Mouse (Mus musculus): Measurements from ENCODE around the gene Dmrta2.

The Dmrta2 gene

DNA sequence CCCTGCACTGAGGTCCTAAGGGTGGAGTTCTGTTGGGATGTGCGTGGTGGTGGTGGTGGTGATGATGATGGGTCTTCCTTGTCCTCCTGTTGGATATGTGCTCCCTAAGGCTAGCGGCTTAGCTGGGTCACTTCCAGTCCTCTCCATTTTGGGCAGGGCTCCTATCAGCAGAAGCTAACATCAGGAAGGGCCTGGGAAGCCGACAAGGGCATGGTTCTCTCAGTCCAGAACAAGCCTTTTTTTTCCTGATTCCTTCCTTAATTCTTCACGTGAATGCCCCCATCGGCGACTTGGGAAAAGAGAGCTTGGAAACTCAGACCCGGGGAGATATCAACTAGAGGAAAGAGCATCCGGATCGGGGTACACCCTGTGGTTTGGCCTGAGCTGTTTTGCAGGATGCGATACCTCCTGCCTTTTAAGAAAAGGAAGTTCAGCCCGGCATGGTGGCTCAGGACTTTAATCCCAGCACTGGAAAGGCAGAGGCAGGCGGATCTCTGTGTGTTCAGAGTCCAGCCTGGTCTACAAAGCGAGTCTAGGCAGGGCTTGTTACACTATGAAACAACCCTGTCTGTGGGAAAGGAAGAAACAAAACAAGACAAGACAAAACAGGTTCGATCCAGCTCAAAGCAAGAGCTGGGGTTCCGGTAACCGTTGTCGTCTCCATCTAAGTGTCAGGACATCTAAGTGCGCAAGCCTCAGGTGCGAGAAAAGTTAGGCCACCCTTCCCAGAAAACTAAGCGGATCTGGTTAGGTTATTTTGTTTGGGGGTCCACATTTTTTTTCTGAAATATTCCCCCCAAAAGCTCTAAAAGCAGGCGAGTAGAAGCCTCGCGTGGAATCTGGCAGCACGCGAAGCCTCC, 2.2 kb upstream of the Dmrta2 start:
- no peak for TF ChIP-seq GATA4 (IDR thresholded peaks at IDR 0.05; ENCODE audit: insufficient replicate concordance, low read length)

DNA sequence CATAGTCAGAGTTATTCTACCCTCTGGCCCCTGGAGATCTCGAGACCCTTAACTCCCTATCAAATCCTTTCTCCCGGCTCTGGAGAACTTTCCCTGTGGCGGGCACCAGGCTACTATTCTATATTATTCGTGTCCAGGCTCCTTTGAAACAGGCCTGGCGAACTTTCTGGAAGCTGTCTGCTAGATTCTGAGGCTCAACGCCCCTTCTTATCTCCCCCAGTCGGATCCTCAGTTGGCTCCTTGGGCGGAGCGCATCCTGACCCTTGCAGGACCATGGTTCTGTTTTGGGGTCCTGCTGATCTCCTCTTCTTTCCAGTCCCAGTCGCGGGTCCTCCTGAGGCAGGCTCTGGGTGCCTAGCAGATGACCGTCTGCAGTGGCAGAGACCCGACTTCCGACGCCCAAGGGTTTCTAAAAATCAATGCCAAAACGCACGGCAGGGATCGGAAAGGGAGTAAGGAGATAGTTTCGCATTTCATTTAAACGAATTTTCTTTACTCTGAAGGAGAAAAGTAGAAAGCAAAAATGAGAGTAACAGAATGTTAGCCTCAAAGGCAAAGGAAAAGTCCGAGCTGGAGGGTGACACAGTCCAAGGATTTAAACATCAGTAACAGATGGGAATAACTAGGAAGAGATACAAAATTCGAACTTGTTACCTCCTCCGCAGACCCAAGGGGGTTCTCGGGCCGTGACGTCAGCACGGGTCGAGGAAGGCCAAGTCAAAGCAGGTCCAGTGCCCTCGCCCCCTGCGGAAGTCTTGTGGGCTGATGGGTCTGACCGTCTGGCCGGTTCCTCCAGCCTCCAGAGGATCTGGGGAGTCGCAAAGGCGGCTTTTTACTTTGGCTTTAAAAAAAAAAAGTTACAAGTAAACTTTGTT, 1.3 kb upstream of the Dmrta2 start:
- TF ChIP-seq GATA4 (IDR thresholded peaks at IDR 0.05; ENCODE audit: insufficient replicate concordance, low read length): no peak

DNA sequence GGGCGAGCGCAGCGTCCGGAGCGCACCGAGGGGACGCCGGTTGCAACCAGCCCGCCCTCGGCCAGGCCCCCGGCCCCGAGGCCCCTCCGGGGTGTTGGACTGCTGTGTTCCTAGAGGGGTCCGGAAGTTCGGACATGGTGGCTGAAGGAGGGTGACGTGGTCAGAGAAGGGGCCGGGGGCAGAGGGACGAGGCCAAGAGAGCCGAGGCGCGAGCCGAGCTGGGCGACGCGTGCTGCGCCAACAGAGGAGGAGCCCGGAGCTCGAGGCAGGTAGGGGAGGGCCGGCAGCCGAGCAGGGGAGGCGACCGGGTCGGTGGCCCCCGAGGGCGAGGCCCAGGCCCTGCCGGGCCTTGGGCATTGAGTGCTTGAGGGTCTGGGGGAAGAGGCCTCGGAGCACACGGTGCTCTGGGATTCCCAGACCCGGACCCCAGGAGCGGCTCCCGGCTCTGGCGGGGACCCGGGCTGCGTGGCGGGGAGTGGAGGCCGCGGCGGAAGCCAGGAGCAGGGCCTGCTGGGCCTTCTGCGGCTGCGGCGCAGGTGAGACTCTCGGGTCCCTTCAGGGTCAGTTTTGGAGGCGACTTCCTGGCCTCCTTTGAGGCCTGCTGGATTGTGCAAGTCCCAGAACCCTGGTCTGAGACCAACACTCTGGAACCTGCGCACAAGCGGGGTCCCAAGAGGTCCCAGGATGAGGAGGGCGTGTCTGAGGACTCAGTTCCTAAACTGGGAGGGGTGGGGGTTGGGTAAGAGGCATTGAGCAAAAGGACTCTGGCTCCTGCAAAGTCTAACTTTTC, 410 bp downstream of the Dmrta2 start:
- no peak for TF ChIP-seq GATA4 (IDR thresholded peaks at IDR 0.05; ENCODE audit: insufficient replicate concordance, low read length)

DNA sequence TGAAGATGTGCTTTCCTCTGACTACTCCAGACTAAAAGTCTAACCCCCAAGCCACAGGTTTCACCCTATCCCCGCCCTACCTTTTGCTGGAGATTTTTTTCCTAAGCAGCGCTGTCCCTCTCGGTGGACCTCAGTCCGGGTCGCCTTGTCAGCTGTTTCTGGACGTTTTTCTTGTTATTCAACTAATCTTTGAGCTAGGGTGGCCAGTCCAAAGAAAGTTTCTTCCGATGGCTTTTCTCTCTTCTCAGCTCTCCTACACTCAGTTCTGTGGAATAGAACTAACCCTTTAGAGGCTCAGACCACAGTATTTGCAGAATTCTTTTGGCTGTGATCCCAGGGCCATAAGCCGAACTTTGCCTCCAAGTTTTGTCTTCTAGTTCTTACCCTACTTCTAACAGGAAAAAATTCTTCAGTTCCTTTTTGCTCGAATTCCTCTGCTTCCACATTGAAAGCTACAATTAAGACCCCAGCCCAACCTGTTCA, 1.0 kb downstream of the Dmrta2 start:
- no peak for TF ChIP-seq GATA4 (IDR thresholded peaks at IDR 0.05; ENCODE audit: insufficient replicate concordance, low read length)

DNA sequence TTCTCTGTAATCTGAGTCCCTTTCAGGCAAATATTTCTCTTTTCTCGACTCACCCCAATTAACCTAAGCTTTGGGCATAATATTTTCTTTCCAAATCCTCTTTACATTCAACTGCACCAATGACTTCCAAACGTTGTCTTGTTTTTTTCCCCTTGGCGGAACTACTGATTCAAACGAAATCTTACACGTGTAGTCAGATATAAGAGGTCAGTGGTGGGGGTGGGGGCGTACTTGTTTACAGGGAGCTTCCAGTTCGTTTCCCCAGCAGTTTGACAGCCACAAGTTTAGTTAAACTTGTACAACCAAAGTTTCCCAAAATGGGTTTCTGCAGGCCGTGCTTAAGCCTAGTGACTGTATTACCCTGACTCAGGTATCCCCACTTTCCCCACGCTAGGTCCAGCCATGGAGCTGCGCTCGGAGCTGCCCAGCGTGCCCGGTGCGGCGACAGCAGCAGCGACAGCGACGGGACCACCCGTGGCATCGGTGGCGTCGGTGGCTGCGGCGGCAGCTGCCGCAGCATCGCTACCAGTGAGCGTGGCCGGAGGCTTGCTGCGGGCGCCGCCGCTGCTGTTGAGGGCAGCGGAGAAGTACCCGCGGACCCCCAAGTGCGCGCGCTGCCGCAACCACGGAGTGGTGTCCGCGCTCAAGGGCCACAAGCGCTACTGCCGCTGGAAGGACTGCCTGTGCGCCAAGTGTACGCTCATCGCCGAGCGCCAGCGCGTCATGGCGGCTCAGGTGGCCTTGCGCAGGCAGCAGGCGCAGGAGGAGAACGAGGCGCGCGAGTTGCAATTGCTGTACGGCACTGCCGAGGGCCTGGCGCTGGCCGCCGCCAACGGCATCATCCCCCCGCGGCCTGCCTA, 1.8 kb downstream of the Dmrta2 start:
- no peak for TF ChIP-seq GATA4 (IDR thresholded peaks at IDR 0.05; ENCODE audit: insufficient replicate concordance, low read length)

DNA sequence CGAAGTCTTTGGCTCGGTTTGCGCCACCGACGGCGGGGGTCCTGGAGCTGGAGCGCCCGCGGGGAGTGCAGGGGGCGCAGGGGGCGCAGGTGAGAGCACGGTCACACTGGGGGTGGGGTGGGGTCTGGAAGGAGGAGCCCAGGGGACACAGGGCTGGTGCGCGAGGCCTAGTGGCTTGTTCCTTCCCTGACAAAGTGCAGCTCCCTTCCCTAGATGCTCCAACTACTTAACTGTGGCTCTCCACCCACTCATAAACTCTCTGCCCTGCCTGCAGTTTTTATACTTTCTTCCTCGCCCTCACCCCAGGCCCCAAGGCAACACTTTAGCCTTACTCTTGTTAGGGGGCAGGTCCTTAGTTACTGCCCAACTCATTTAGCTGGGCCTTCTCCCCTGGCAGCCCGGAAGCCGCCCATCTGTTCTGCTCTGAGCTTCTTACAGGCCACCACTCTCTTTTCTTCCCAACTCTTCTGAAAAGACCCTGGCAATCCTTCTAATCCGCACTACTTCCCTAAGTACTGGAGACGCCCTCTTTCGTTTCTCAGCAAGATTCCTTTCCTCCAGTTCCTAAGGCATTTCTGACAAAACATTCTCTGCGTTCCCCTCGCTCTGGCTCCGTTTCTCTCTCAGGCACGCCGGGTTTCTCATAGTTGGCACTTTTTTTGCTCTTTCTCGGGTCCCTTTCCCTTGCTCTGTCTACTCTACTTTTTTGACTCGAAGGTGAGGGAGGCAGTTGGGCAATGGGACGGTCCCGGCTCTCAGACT, 2.6 kb downstream of the Dmrta2 start:
- TF ChIP-seq GATA4 (IDR thresholded peaks at IDR 0.05; ENCODE audit: insufficient replicate concordance, low read length): no peak

DNA sequence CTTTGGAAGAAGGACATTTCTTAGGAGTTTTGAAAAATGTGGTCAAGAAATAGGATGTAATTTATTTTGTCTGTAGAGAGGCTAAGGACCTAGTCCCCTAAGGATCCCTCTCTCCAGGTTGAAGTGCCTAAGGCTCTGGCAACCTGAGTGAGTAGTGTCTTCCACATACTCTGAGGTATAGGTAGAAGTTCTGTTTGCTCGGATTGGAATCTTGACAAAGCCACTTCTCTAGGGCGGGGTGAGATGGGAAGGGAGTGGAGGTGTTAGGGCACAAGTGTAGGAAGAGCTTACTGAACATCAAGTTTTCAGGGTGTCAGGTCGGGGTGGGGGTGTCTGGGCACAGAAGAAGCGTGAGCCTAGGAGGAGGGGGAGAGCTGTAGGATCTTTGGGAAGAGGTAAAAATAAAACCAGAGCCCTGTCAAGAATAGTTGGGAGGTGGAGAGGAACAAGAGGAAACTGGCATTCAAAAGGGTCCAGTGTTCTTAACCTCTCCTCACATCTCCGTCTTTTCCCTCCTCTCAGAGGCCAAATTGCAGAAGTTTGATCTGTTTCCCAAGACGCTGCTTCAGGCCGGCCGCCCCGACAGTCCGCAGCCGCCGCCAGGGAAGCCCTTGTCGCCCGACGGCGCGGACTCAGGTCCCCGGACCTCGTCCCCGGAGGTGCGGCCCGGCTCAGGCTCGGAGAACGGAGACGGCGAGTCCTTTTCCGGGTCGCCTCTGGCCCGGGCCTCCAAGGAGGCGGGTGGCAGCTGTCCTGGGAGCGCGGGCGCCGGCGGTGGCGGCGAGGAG, 3.4 kb downstream of the Dmrta2 start:
- TF ChIP-seq GATA4 (IDR thresholded peaks at IDR 0.05; ENCODE audit: insufficient replicate concordance, low read length): no peak

DNA sequence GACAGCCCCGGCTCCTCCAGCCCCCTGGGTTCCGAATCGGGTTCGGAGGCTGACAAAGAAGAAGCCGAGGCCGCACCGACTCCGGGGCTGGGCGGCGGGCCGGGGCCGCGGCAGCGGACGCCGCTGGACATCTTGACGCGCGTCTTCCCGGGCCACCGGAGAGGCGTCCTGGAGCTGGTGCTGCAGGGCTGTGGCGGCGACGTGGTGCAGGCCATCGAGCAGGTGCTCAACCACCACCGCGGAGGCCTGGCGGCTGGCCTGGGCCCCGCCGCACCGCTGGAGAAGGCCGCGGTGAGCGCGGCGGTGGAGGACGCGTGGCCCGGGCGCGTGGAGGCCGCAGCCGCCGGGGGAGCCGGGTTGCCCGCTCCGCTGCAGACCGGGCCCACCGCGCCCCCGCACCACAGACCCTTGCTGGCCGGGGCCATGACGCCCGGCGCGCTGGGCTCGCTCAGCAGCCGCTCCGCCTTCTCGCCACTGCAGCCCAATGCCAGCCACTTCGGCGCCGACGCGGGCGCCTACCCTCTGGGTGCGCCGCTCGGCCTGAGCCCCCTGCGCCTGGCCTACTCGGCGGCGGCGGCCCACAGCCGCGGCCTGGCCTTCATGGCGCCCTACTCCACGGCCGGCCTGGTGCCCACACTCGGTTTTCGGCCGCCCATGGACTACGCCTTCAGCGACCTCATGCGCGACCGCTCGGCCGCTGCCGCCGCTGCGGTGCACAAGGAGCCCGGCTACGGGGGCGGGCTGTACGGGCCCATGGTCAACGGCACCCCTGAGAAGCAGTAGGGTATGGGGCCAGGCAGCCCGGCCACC, 4.2 kb downstream of the Dmrta2 start:
- no peak for TF ChIP-seq GATA4 (IDR thresholded peaks at IDR 0.05; ENCODE audit: insufficient replicate concordance, low read length)

DNA sequence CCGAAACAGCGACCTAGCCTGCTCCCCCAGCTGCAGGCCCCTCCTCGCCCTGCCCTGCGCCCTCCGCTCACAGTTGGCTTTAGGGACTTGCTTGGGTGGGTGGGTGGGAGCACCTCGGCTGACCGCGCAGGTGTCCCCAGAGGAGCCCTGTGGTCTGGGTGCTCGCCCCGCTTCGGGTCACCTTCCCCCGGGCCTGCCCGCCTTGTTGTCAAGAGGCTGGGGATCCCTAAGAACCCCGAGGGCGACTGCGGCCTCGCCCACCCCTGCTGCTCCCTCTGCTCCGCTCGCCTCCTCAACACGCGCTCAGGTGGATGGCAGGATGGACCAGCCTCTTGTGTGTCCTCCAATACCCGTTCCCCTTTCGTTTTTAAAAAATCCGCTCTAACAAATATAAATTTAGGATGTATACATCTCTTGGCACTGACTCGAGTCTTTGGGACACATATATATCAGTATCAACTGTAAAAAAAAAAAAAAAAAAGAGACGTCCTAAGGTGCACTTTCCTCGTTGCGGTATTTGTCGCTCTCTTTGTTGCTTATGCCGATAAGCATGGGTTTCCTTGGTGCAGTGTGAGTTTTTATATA, 4.9 kb downstream of the Dmrta2 start:
- no peak for TF ChIP-seq GATA4 (IDR thresholded peaks at IDR 0.05; ENCODE audit: insufficient replicate concordance, low read length)

DNA sequence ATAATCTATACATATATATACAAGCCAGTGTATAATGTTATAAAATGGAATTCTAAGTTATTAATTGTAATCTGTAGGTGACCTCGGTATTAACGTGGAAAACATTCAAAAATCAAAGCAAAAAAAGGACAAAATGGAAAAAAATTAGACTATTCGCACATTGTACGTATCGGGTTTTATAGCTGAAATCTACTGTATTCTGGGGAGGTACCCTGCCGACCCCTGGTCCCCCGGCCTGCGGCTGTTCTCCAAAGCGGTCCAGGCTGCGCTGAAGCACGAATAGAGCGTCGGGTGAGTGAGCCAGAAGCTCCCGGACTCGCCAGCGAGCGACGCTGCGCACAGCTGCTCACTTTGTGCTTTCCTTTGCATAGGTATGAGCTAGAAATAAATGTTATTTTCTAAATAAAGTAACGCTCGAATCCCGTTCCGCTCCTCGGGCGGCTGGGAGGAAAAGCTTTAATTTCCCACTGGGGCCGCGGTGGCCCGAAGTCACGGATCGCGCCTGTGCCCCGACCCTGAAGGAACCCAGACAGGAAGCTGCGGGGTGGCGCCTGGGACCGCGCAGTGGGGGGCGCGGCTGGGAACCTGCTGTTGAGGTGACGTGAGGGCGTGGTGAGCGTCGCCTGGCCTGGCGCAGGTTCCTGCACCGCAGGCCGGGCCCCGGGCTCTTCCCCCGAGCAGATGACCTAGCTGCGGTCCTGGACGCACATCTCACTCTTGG, 5.6 kb downstream of the Dmrta2 start:
- no peak for TF ChIP-seq GATA4 (IDR thresholded peaks at IDR 0.05; ENCODE audit: insufficient replicate concordance, low read length)

DNA sequence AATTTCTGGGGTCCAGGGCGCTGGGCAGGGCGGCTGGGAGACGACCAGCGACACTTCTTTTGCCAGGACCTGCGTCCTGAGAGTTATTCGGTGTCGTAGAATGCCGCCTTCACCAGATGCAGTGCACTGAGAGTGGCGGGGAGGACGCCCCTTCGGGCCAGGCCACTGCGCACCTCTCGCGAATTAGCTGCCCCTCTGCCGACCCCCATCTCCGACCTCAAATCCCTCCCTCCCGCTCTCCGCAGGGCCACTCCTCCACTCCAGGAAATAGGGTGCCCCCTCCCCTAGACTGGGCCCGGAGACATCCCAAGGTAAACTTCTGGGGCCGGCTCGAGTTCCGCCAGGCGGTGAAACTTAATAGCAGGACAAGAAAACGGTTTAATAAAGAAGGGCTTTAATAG, 6.2 kb downstream of the Dmrta2 start:
- no peak for TF ChIP-seq GATA4 (IDR thresholded peaks at IDR 0.05; ENCODE audit: insufficient replicate concordance, low read length)

Data from liver, adult (tissue).